Mouse (Mus musculus) heart, postnatal 4 days (tissue): ENCODE results near the gene Eef2k. TPM values are rescaled to one million over a fixed set of nuclear protein-coding genes. Genes with fewer than 3 reads are reported as not detected.

ENCODE experiments used
- DNase-seq: peaks from one replicate; pipeline ENCODE4 v3.0.0; 2021
- total RNA-seq, 2 experiments: library from RNA; stranded (reverse); gene quantifications; 2 replicates each; pipeline ENCODE4 v1.2.3; 2021

The Eef2k gene
- total RNA-seq = 10 to 100 TPM; 36.9 to 38.0 TPM

DNA sequence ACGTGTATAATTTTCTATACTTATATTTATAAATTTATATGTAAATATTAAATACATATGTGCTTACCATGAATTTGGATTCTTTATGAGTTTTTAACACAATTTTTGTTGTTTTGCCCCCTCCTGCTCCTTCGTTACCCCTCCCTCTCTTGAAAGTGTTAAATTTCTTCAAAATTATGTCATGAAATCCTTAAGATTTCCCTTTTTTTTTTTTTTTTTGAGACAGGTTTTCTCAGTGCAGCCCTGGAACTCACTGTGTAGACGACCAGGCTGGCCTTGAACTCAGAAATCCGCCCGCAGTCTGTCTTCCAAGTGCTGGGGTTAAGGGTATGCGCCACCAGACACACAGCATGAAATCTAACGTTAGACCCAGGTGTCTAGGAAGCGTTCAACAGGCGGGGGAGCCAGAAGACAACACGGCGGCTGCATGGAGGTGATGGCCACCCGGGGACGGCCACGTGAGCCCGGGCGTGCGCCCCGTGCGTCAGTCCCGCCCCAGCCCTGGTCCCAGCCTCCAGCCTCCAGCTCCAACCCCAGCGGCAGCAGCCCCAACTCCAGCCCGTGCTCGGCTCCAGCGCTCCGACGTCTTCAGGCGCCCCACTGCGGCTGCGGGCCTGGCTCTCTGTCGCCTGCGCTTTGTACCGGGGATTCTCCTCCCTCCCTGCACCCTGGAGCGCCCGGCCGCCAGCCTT is at the start of gene Eef2k:
Eef2k (plus strand) TSS at position 487 of the 692 bp plus-strand sequence.
- DNase-seq = peak; percentile 89

DNA sequence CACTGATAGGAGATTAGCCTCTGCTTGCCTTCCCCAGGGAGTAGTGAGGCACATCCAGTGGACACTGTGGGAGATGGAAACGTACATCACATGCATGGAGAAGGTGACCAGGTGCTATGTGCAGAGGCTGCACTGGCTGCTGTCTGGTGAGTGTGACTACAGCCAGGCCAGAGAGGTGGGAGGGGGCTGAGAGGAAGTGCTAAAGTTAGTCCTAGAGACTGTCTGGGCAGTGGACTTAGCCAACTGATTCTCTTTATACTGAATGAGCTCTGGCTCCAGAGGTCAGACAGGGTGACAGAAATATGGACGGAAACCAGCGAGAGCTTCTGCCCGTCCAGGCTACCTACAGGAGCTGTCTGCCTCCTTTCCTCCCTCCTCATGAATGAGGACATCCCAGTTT is 47.1 kb upstream of the Eef2k start:
- no peak for DNase-seq

DNA sequence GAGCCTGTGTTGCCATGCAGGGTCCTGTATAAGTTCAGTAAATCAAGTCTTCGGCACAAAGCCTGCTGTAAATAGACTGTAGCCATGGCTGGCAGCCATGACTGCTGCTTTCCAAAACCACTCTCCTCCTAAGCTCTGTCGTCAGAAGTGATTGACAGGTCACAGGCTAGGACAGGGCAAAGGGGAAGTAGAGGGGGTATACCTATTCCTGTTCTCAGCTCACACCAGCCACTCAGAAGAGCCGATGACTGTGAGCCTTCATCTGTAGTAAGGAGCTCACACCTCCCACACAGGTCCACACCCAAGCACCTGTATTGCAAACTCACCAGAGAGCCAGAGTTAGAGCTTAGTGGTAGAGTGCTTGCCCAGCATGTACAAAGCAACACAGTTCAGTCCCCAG is 46.3 kb upstream of the Eef2k start:
- no peak for DNase-seq

DNA sequence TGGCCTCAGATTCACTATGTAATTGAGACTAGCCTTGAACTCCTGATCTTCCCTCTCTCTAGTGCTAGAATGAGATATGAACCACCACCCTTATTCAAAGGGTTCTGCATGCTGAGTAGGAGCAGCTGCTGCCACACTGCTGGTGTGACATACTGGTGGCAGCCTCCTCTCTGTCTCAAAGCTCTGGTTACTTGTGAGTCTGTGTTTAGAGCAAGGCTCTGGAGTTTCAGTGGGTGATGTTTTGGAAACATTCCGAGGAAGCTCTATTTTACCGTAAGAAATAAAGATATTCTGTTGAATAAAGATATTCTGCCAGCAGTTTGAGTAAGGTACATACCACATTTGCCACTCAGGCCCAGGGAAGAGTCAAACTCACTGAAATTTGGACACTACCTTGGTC is 39.4 kb upstream of the Eef2k start:
- no peak for DNase-seq

DNA sequence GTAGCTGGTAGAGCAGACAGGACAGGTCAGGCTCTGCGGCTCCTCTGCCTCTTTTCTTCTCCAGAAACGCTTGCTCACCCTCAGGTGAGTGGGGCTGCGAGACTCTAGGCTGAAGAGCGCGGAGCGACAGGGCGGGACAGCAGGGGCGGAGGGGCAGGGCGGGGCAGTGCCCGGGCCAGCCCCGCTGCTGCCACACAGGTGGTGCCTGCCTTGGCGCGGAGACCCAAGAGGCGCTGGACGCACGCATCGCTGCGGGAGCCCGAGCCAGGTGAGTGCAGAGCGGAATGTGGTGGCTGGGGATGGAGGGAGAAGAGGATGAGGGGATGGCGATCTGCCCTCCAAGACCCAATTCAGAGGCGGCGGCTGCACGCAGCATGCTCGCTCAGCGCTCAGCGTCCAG is 32.9 kb upstream of the Eef2k start:
- DNase-seq = no peak

DNA sequence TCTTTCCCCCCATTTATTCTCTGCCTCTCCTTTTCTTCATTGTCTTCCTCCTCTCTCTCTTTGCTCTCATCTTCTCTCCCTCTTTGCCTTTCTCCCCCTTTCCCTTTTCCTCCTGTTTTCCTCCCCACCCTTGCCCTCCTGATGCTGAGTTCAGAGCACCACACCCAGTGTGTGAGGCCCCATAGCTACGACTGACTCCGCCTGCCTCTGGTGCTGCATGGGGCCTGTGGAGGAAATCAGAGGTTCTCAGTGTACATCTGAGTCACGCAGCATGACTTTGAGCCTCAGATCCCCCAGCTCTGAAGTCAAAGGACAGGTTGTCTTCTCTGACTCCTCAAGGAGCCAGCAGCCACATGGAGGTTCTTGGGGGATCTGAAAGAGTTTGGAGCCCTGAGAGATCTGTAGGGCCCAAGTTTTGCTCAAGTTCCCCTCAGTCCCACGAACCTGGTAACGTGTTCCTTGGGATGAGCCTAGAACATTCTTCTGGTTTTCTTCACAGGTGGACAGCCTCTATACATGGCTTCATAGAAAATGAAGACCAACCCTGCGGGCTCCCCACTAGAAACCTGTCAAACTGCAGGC is 30.7 kb upstream of the Eef2k start, which contains the start of gene Gm5737:
Gm5737 (plus strand) TSS at position 532 of the 582 bp plus-strand sequence.
- no peak for DNase-seq

DNA sequence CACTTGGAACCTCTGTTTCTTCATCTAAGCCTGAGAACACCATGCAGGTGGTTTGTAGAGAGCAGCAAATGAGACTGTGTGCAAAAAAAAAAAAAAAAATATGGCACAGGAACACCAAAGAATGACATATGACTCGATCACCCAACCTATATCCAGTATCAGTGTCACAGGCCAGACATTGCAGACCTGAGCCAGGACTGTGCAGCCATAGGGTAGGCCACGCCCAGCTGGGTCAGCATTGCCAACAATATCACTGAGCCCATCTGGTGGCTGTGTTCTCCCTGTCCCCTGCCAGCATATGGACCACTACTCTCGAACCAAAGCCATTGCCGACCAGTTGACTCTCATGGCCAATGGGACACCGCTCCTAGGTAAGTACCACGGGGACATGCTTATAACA is 25.1 kb upstream of the Eef2k start:
- DNase-seq = no peak

DNA sequence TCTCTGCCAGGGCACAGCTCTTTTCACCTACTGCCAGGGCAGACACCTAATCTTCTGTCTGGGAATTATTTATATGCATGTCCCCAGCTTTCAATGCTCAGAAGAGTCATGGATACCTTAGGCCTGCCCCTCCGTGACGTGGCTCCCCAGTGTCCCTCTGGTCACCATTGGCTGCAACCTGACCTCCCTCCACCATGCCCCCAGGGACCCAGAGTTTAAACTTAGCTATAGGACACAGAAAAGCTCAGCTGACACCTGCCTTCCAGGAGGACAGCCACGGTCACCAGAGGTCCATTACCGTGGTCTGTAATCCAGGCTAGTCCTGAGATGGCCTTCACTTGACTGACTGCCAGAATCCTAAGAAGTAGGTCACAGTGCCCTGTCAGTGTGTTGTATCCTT is 23.2 kb upstream of the Eef2k start:
- no peak for DNase-seq

DNA sequence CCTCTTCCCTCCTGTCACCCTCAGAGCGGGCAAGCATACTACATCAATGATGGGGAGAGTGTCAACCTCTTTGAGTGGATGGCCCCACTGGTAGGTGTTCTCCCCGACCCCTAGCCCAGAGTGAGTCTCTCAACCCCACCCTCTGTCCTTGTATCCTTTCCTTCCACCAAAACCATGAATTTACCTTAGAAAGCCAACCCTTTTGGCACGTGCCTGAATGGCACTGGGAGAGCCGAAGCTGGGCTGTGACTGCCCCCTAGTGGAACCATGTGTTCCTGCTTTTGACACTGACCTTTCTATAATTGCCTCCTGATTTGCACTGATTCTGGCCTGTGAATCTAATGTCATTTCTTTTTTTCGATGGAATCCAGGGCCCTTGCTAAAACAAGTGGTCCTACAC is 19.4 kb upstream of the Eef2k start:
- DNase-seq = peak; percentile 79

DNA sequence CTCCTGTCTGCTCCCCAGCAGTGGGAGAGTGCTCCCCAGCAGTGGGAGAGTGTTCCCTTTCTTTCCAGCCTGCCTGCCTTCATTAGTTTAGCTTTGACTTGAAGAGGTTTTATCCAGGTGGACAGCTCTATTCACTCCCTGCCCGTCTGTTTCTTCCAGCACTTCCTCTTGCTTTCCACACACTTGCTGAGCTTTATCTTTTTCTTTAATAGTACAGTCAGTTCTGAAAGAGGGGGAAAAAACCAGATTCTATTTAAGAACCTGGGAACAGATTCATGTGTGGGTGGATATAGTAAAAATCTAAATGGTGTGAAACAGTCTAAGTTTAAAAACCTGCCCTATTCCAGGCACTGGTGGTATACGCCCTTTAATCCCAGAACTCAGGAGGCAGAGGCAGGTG is 17.5 kb upstream of the Eef2k start:
- DNase-seq = no peak

DNA sequence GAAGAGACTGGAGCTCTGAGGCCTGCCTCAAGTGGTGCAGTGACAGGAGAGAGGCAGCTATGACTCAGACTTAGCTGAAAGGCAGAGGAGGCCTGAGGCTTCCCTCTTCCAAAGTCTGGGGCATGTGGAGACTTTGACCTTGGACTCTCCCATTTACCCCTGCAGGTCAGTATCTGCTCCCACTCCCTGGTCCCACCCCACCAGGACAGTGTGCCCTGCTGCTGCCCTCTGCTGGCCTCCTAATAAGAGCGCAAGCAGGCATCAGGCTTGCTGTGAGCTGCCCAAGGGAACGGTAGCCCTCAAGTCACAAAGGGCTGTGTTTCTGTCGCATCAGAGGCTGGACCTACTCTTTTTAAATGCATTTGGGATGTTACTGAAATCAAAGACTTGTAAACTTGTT is 16.2 kb upstream of the Eef2k start:
- peak; percentile 70 for DNase-seq

DNA sequence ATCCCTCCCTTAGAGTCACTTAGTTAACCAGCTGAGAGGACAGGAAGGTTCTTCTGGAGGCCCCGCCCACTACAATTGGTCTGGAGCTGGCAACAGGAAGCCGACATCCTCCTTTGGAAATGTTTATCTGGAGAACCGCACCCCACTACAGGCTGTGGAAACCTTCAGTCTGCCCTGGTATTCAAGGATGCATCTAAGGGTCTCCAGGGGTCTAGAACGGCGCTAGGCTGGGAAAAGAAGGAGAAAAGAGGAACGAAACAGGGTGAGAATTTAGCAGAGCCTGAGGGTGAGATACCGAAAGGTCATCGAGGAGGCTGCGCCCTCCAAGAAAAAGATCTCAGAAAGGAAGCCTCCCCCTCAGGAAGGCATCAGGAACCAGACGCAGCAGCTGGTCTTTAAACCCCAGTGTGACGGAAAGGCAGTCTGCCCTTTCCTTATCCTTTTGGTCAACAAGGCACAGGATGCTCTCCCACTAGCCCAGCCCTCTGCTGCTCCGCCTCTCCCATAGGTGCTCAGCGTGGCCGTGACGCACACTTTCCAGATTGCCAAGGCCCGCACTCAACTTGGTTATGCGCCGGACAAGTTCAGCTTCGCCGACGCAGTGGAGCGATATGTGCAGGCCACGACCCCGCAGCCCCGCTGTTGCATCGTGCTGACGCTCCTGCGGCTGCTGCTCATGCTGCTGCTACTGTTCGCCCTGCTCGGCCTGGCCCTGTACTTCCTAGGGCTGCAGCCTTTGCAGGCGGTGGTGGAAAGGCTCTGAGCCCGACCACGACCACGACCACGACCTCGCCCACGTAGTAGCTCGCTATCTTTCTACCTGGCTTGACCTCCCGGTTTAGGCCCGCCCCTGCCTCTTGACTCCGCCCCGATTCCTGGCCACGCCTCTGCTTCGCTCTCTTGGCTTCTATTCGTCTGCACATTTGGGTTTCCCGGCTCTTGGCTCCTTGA is 11.9 kb upstream of the Eef2k start:
- peak; percentile 72 for DNase-seq

DNA sequence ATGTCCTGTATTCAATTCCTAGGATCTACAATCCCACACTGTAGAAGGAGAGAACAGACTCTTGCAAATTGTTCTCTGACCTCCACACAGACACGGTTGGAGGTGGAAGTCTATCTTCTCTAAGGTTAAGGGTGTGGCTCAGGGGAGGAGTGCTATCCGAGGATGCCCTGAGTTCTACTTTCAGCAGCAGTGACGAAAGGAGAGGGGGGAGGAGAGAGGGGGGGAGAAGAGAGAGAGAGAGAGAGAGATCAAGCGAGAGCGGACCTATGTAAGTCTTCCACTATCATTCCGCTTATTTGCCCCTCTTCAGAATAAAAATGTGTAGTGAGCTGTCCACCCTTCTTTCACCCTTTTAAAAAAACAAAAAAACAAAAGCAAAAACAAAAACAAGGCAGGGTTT is 8.2 kb upstream of the Eef2k start:
- DNase-seq = no peak

DNA sequence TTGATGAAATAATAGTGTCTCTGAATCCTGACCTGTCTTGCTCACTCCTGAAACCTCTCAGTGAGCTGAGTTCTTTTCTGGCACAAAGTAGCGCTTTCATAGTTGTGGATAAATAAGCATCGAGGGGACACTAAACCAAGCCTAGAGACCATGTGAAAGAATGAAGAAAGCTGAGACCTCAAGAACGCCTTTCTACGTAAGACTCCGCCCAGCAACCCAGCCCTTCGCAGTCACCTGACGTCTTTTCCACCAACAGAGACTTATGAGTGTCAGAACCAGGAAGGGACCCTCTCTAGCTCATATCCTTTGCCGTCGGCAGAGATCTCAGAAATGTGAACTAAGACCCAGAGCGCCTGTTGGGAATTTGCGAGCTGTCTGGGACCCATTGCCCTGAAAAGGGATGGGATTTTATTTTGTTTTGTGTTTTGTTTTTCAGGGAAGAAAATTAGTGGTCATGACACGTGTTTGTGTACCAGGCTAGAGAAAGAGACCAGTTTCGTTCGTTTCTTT is 7.7 kb upstream of the Eef2k start:
- peak; percentile 70 for DNase-seq

DNA sequence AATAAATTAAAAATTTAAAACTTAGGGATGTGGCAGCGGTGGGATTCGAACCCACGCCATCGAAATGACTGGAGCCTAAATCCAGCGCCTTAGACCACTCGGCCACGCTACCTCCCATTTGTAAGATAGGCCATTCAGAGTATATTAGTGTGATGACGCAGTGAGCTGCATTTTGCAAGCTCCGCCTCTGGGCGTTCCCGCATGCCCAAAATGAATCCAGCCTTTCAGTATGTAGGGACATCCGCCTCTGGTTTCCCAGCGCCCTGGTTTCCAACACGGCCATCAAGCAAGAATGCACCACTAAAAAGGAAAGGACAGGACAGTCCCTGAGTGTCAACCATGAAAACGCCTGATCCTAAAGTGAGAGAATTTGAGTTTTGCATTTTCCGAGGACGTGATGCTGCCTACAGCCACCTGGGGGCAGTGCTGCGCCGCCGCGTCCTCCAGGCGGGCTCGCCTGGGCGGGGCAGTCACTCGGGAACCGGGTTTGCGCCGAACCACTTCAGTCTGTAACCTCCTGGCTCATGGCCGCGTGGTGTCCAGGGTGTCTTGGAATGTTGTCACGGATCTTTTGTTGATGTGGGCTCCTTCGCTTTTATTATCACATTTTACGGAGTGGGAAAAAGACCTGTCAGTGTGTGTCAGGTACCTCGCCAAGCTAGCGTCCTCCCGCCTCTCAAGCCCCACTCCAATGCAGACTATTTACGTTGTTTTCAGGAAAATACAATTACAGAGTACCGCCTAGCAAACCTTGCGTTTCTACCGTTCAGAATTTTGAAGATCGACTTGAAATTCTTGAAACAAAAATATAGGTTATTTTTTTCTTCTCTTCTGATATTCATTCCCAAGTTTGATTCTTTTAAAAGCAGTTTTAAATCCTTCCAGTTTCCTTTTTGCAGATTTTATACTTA is 6.9 kb upstream of the Eef2k start:
- peak; percentile 97 for DNase-seq

DNA sequence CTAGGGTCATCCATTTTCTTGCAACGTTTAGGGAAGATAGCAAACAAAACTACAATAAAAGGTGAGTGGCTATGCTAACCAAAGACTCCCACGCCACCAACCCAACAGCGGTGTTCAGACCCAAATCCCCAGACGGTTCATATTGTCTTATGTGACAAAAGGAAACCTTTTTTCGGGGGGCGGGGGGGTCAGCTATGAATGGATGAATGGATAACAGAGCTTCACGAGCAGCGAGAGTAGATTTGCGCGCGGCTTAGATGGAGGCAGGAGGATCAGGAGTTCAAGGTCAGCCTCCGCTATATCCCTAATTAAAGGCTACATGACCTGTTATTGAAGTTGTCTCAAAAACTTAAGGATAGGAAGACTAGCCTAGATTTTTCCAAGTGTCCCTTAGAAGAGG is 6.3 kb upstream of the Eef2k start:
- no peak for DNase-seq

DNA sequence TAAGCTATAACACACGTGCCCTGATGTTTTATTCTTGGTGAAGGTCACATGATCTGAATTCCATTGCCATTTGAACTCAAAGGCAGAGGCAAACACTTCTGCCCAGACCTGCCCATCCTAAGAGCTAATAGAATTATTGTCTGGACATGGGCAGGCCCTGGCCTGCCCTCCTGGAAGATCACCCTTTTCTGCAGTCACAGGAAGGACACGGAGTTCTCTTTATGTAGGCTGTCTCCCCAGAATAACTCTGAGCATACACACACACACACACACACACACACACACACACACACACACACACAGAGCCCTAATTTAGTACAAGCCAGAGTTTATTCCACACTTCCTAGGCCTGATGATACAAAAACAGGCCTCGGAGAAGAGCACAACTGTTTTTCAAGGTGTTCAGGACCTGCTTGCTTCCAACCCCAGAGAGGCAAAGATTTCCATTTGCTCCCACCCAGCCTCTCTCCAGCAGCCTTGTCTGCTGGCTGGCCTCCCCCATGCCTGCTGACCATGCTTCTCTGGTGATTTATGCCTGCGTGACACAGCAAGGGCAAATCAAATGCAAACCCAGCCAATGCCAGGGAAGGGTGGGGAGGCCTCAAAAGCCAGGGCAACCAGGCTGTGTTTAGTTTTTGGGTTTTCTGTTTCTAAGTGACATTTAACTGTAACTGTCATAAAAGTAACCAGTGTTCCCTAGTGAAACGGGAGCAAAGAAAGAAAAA is 4.0 kb upstream of the Eef2k start:
- DNase-seq = no peak

DNA sequence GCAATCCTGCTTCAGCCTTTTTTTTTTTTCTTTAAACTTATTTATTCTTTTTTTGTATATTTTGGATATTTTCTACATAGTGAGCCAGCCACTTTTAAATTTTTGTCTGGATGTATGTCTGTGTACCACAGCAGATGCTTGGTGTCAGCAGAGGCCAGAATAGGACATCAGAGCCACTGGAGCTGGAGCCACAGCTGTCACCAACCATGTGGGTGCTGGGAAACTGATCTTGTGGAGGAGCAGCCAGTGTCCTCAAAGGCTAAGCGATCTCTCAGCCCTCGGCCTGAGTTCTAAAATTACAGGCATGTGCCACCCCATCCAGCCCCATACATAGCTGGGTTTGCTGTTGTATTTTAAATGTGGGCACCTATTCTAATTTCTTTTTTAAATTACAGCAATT is 2.8 kb upstream of the Eef2k start:
- DNase-seq = no peak

DNA sequence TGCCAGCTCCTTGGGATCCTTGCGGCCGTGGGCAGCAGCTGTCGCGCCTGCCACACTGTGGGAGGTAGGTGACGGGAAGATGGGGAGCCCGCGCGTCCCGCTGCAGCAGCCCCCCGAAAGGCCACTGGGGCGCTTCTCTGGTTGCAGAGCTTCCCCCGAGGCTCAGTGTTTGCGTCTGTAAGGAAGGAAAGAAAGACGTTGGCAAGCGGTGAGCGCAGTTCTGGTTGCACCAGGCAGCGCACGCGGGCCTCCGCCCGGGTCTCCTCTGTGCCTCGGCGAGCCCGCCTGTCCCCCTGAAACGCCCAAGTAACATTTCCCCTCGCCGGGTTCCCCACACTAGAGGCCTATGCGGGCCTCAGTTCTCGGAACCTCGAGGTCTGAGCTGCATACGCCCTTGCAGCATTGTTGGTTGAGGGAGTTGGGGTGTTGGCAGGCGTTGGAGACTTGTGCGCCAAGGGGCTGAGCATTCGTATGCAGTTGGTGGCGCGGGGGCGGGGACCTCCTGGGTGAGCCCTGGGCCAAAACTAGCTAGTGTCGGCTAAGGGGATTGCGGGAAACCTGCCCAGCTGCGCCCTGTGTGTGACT is 498 bp downstream of the Eef2k start:
- peak; percentile 92 for DNase-seq

DNA sequence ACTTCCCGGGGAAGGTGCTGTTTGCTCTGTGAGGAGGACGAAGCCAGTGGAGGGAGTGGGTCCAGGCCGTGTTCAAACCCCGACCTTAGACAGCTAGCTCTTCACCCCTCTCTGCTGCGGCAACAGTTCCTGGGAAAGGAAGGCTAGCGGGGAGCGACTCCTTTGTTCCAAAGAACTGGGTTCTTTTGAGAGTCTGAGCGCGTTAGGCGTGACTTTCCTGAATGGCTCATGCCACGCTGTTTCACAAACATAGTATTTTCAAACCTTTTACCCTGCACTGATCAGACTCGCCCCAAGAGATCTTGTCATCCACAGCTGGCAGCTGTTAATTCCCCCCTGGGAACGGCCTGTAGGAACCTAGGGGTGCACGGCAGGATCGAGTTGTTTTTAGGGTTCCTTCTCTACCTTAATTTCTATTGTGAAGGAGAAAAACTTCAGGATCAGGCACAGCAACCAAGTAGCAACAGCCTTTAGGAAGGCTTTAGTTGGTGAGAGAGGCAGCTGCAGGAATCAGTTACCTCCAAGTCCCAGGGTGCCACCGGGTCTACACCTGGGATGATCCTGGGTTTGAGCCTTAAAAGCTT is 1.3 kb downstream of the Eef2k start:
- DNase-seq = peak; percentile 23

DNA sequence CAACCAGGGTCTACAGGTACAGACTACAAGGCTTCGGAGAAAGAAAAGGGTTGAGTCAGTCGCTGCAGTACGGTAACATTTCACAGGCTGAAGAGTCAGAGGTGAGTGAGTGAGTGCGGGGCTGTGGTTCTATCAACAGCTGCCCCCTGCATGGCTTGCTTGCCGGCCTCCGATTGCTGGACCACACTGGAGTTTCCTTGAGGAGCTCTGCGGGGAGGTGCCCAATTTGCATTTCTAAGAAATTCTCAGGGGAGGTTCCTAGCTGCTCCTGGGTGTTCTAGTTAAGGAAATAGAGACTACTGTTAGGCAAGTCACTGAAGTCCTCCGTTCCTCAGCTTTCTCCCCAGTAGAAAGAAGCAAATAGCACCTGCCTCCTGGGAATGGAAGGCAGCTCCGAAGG is 2.1 kb downstream of the Eef2k start:
- DNase-seq = no peak
